Comparison of ENCODE assay signal across 14 mouse cellular contexts in the genomic region with DNA sequence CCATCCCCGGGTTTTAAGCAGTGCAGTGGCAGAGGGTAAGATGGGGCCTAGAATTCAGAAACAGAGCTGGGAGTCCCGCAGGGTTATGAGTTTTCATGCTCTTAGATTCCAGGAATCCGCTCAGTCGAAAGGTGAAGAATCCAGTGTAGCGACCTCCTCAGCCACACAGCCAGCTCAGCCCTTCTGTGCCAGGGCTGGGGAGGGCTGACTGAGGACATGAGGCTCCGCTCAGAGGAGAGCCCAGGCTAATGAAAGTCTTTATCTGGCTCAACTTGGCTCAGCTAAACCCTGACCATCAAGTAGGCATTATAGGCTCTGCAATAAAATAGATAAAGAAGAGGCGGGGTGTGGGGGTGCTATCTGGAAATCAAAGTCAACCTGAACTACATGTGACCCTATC. TPM values are rescaled to one million over a fixed set of nuclear protein-coding genes. Genes with fewer than 3 reads are reported as not detected.
DNase-seq lines count a peak whose midpoint lies in the region; ATAC-seq and TF ChIP-seq lines count a peak whose summit lies in the region.
"Had no signal": no experiment of that assay in that cellular context is flagged by ENCODE, and none has a peak within 500 bp of the region (broad histone marks: within the 10 kb centered on the region; RNA-seq: fewer than 3 reads in every experiment).

No protein-coding gene starts in this region.

- no peak for TF ChIP-seq CTCF in midbrain, postnatal 0 days (IDR thresholded peaks at IDR 0.05)
- TF ChIP-seq CTCF in intestine, postnatal 0 days (IDR thresholded peaks at IDR 0.05; ENCODE audit: low read depth): no peak

- intact Hi-C loops in heart, postnatal 14 days (cut with DNase I): no loop called here

- H3K9me3 ChIP-seq in heart, embryonic 12.5 days (replicated peaks): no peaks in the 10 kb centered on the region
- no peaks in the 10 kb centered on the region for H3K9me3 ChIP-seq in midbrain, embryonic 13.5 days
- H3K9me3 ChIP-seq in midbrain, postnatal 0 days (ENCODE audit: low read length): no peaks in the 10 kb centered on the region
- no peaks in the 10 kb centered on the region for H3K9me3 ChIP-seq in hindbrain, embryonic 14.5 days (ENCODE audit: control insufficient read depth, low read length)
- no peaks in the 10 kb centered on the region for H3K9me3 ChIP-seq in neural tube, embryonic 15.5 days (replicated peaks)
- H3K9me3 ChIP-seq in intestine, postnatal 0 days (ENCODE audit: control insufficient read depth): no peaks in the 10 kb centered on the region
- H3K9me3 ChIP-seq: neural tube, embryonic 12.5 days had no signal

- H3K9ac ChIP-seq in heart, embryonic 12.5 days: no peak overlapping the region
- H3K9ac ChIP-seq in midbrain, embryonic 13.5 days (replicated peaks): no peak overlapping the region
- H3K9ac ChIP-seq in midbrain, postnatal 0 days (replicated peaks; ENCODE audit: low read length, poor library complexity, severe bottlenecking): no peak overlapping the region
- H3K9ac ChIP-seq in hindbrain, embryonic 14.5 days: no peak overlapping the region
- H3K9ac ChIP-seq in neural tube, embryonic 15.5 days (replicated peaks): no peak overlapping the region
- H3K9ac ChIP-seq in intestine, postnatal 0 days (ENCODE audit: low read depth, low read length): no peak overlapping the region

- 86% methylated on average over 7 of the region's 7 CpGs for WGBS in heart, embryonic 12.5 days
- WGBS in midbrain, embryonic 13.5 days: 88% methylated on average over 7 of the region's 7 CpGs
- WGBS in midbrain, postnatal 0 days: 95% methylated on average over 7 of the region's 7 CpGs
- WGBS in hindbrain, embryonic 14.5 days: 90% methylated on average over 7 of the region's 7 CpGs
- WGBS in neural tube, embryonic 15.5 days: 93% methylated on average over 7 of the region's 7 CpGs
- 79% methylated on average over 7 of the region's 7 CpGs for WGBS in intestine, postnatal 0 days

- ATAC-seq in heart, embryonic 12.5 days (ENCODE audit: insufficient number of reproducible peaks, low FRiP score): no peak
- no peak for ATAC-seq in midbrain, embryonic 13.5 days
- no peak for ATAC-seq in midbrain, postnatal 0 days (ENCODE audit: low FRiP score)
- ATAC-seq in hindbrain, embryonic 14.5 days (ENCODE audit: low FRiP score): no peak
- ATAC-seq in neural tube, embryonic 15.5 days (ENCODE audit: low FRiP score): no peak
- ATAC-seq in intestine, postnatal 0 days: no peak

- peak overlapping the region; percentile 90; the same call in 1 of the 2 replicates for H3K27ac ChIP-seq in heart, embryonic 12.5 days (ENCODE audit: poor library complexity, severe bottlenecking)
- H3K27ac ChIP-seq in midbrain, embryonic 13.5 days: peak overlapping the region; percentile 96; the same call in 1 of the 2 replicates
- no peak overlapping the region for H3K27ac ChIP-seq in midbrain, postnatal 0 days (ENCODE audit: low read depth, low read length)
- peak overlapping the region; percentile 97; the same call in 1 of the 2 replicates for H3K27ac ChIP-seq in hindbrain, embryonic 14.5 days
- no peak overlapping the region for H3K27ac ChIP-seq in neural tube, embryonic 15.5 days (replicated peaks)
- no peak overlapping the region; the same call in 1 of the 2 replicates for H3K27ac ChIP-seq in intestine, postnatal 0 days (ENCODE audit: low read depth, low read length)
- H3K27ac ChIP-seq: neural tube, embryonic 12.5 days had no signal

- H3K4me2 ChIP-seq in heart, embryonic 12.5 days: no peak overlapping the region
- peak overlapping the region; percentile 56 for H3K4me2 ChIP-seq in midbrain, embryonic 13.5 days (replicated peaks)
- no peak overlapping the region for H3K4me2 ChIP-seq in midbrain, postnatal 0 days (ENCODE audit: low read depth, low read length, poor library complexity, severe bottlenecking)
- H3K4me2 ChIP-seq in hindbrain, embryonic 14.5 days (replicated peaks): peak overlapping the region; percentile 62
- H3K4me2 ChIP-seq in neural tube, embryonic 15.5 days: peak overlapping the region; percentile 62; the same call in 1 of the 2 replicates
- H3K4me2 ChIP-seq in intestine, postnatal 0 days (replicated peaks; ENCODE audit: low read depth): no peak overlapping the region

- no peak for DNase-seq in heart, postnatal 14 days
- no peak for DNase-seq in midbrain, postnatal 0 days (ENCODE audit: low spot score)
- DNase-seq in hindbrain, embryonic 14.5 days (ENCODE audit: low spot score): no peak
- DNase-seq in right cerebral cortex, postnatal 10 days (ENCODE audit: low spot score in 2 of 2): no peak
- DNase-seq: cerebellum, adult 11 months; lung, adult 2 months; thymus, postnatal 36 days had no signal

- H3K4me1 ChIP-seq in heart, embryonic 12.5 days (replicated peaks): peaks cover 25% of the 10 kb centered on the region
- peaks cover 35% of the 10 kb centered on the region for H3K4me1 ChIP-seq in midbrain, embryonic 13.5 days (replicated peaks)
- H3K4me1 ChIP-seq in midbrain, postnatal 0 days (ENCODE audit: insufficient read depth, low read length): peaks cover 9% of the 10 kb centered on the region
- H3K4me1 ChIP-seq in hindbrain, embryonic 14.5 days (replicated peaks; ENCODE audit: control insufficient read depth, insufficient read depth, low read length): peaks cover 11% of the 10 kb centered on the region
- H3K4me1 ChIP-seq in neural tube, embryonic 15.5 days: peaks cover 28% of the 10 kb centered on the region
- H3K4me1 ChIP-seq in intestine, postnatal 0 days (replicated peaks; ENCODE audit: control insufficient read depth, insufficient read depth, low read length): no peaks in the 10 kb centered on the region

- no peaks in the 10 kb centered on the region for H3K36me3 ChIP-seq in heart, embryonic 12.5 days
- no peaks in the 10 kb centered on the region for H3K36me3 ChIP-seq in midbrain, embryonic 13.5 days
- peaks cover 9% of the 10 kb centered on the region; the same call in 1 of the 2 replicates for H3K36me3 ChIP-seq in midbrain, postnatal 0 days (ENCODE audit: insufficient read depth, low read length)
- no peaks in the 10 kb centered on the region for H3K36me3 ChIP-seq in hindbrain, embryonic 14.5 days (replicated peaks; ENCODE audit: control insufficient read depth, insufficient read depth)
- H3K36me3 ChIP-seq in neural tube, embryonic 15.5 days: no peaks in the 10 kb centered on the region
- no peaks in the 10 kb centered on the region for H3K36me3 ChIP-seq in intestine, postnatal 0 days (ENCODE audit: control insufficient read depth, insufficient read depth)
- H3K36me3 ChIP-seq: neural tube, embryonic 12.5 days had no signal

- no peak overlapping the region for H3K4me3 ChIP-seq in heart, embryonic 12.5 days
- no peak overlapping the region for H3K4me3 ChIP-seq in midbrain, embryonic 13.5 days (replicated peaks)
- no peak overlapping the region for H3K4me3 ChIP-seq in midbrain, postnatal 0 days (ENCODE audit: low read depth, low read length)
- no peak overlapping the region for H3K4me3 ChIP-seq in hindbrain, embryonic 14.5 days (replicated peaks; ENCODE audit: low read length)
- no peak overlapping the region for H3K4me3 ChIP-seq in neural tube, embryonic 15.5 days (replicated peaks)
- H3K4me3 ChIP-seq in intestine, postnatal 0 days (ENCODE audit: low read depth, low read length): no peak overlapping the region
- H3K4me3 ChIP-seq: erythroblast, embryonic 14.5 days; neural tube, embryonic 12.5 days had no signal

- no peaks in the 10 kb centered on the region; the same call in 1 of the 2 replicates for H3K27me3 ChIP-seq in heart, embryonic 12.5 days (replicated peaks)
- no peaks in the 10 kb centered on the region for H3K27me3 ChIP-seq in midbrain, embryonic 13.5 days
- peaks cover 3% of the 10 kb centered on the region; the same call in 1 of the 2 replicates for H3K27me3 ChIP-seq in midbrain, postnatal 0 days (ENCODE audit: insufficient read depth, low read length)
- no peaks in the 10 kb centered on the region for H3K27me3 ChIP-seq in hindbrain, embryonic 14.5 days (ENCODE audit: control insufficient read depth, insufficient read depth, low read length)
- no peaks in the 10 kb centered on the region for H3K27me3 ChIP-seq in neural tube, embryonic 15.5 days (replicated peaks)
- no peaks in the 10 kb centered on the region for H3K27me3 ChIP-seq in intestine, postnatal 0 days (replicated peaks; ENCODE audit: control insufficient read depth, insufficient read depth, low read length)
- H3K27me3 ChIP-seq: neural tube, embryonic 12.5 days had no signal

RNA-seq across cellular contexts. Expression of gene Prr5, which starts 16.3 kb away (rescaled TPM):
- 23.1 and 25.5 TPM in 2 replicates for polyA plus RNA-seq in heart, embryonic 12.5 days (2016; fragmentation: Nextera tagmentation; extraction: Ambion mirVana)
- total RNA-seq in heart, postnatal 14 days (2021): 1 to 10 TPM; 5.6 to 8.3 TPM
- 12.2 and 13.8 TPM in 2 replicates for polyA plus RNA-seq in midbrain, embryonic 13.5 days (2015; fragmentation: Nextera tagmentation; extraction: Ambion mirVana)
- 25.8 and 33.4 TPM in 2 replicates for total RNA-seq in midbrain, postnatal 0 days (2014; rRNA removed)
- 37.8 and 40.7 TPM in 2 replicates for polyA plus RNA-seq in midbrain, postnatal 0 days (2015; fragmentation: Nextera tagmentation; extraction: Ambion mirVana)
- 26.2 and 27.1 TPM in 2 replicates for polyA plus RNA-seq in hindbrain, embryonic 14.5 days (2014; fragmentation: Nextera tagmentation; extraction: Ambion mirVana)
- polyA plus RNA-seq in neural tube, embryonic 15.5 days (2015; fragmentation: Nextera tagmentation; extraction: Ambion mirVana): 29.3 and 33.6 TPM in 2 replicates
- 68.5 and 83.0 TPM in 2 replicates for polyA plus RNA-seq in intestine, postnatal 0 days (2015; fragmentation: Nextera tagmentation; extraction: Ambion mirVana)
- total RNA-seq: MEL had no signal

Comparison
In these comparisons a context has a peak if more than half of its experiments do, and no peak if none do; other contexts are left out.
1. H3K27ac ChIP-seq: peak in heart, embryonic 12.5 days (single experiment), midbrain, embryonic 13.5 days (single experiment) and hindbrain, embryonic 14.5 days (single experiment); none in midbrain, postnatal 0 days (single experiment), neural tube, embryonic 15.5 days (single experiment) and intestine, postnatal 0 days (single experiment).
2. H3K4me2 ChIP-seq: peak in midbrain, embryonic 13.5 days (single experiment), hindbrain, embryonic 14.5 days (single experiment) and neural tube, embryonic 15.5 days (single experiment); none in heart, embryonic 12.5 days (single experiment), midbrain, postnatal 0 days (single experiment) and intestine, postnatal 0 days (single experiment).